Mouse (Mus musculus) lung, embryonic 16.5 days (tissue): ENCODE data around the gene Trir. TPM values are rescaled to one million over a fixed set of nuclear protein-coding genes. Genes with fewer than 3 reads are reported as not detected.
A peak's percentile ranks its signal among the peaks of the same experiment; 100 is the strongest.

ENCODE experiments used
- ATAC-seq: fragments of 200-750 bp; cut with Nextera tagmentation; 2 replicates; pipeline ENCODE4 v1.8.0; 2017; ENCODE audit warnings: low read depth, mild to moderate bottlenecking, moderate library complexity
- H3K27ac ChIP-seq: fragments of 300-500 bp; sonication (generic); 2 replicates; pipeline ENCODE4 v1.5.1; 2014; ENCODE audit warnings: mild to moderate bottlenecking, control low read depth, low read length
- H3K27me3 ChIP-seq: fragments of 300-500 bp; sonication (generic); 2 replicates; pipeline ENCODE4 v1.6.1; 2014; ENCODE audit warnings: low read depth, low read length, mixed read lengths; ENCODE audit not compliant: control insufficient read depth, insufficient read depth
- H3K36me3 ChIP-seq: fragments of 300-500 bp; sonication (generic); 2 replicates; pipeline ENCODE4 v1.6.1; 2014; ENCODE audit warnings: low read length; ENCODE audit not compliant: control insufficient read depth, insufficient read depth
- H3K4me1 ChIP-seq: fragments of 300-500 bp; sonication (generic); replicated peaks from 2 replicates; pipeline ENCODE4 v1.6.1; 2014; ENCODE audit warnings: low read length, mixed read lengths; ENCODE audit not compliant: control insufficient read depth, insufficient read depth
- H3K4me2 ChIP-seq: fragments of 300-500 bp; sonication (generic); 2 replicates; pipeline ENCODE4 v1.6.1; 2014; ENCODE audit warnings: low read depth, low read length, control low read depth
- H3K4me3 ChIP-seq: fragments of 300-500 bp; sonication (generic); 2 replicates; pipeline ENCODE4 v1.5.1; 2014; ENCODE audit warnings: mild to moderate bottlenecking, low read length, control low read depth
- H3K9ac ChIP-seq: fragments of 300-500 bp; sonication (generic); 2 replicates; pipeline ENCODE4 v1.6.1; 2014; ENCODE audit warnings: low read length, control low read depth
- H3K9me3 ChIP-seq: fragments of 300-500 bp; sonication (generic); 2 replicates; pipeline ENCODE4 v1.6.1; 2016; ENCODE audit warnings: low read length; ENCODE audit not compliant: control insufficient read depth
- WGBS: fragments of 180-500 bp; shearing (Covaris S2); extraction: QIAGEN DNeasy Blood & Tissue Kit; methylation state at CpG from one replicate; pipeline ENCODE4 v1.1.7; 2014; 5-methylcytosine and 5-hydroxymethylcytosine counted together
- polyA plus RNA-seq: library from polyadenylated mRNA; unstranded; fragments of >200 nt; fragmentation: Nextera tagmentation; extraction: Ambion mirVana; gene quantifications from 2 replicates; pipeline ENCODE4 v1.2.1, GENCODE M21; 2015

The Trir gene
- polyA plus RNA-seq, 1 experiment from 2014 or later = 101 TPM

GRCm38 (mm10) chr8:84990836-84991235 is 35.8 kb upstream of the Trir start:
- H3K9ac ChIP-seq = peak overlapping the region; percentile 82
- H3K4me2 ChIP-seq = peak overlapping the region; percentile 88
- H3K27ac ChIP-seq = peak overlapping the region; percentile 93
- H3K4me3 ChIP-seq = peak overlapping the region; percentile 73
- H3K9me3 ChIP-seq = no peaks in the 10 kb centered on the region
- peak; percentile 70 for ATAC-seq
- WGBS = 2% methylated on average over 15 of the region's 15 CpGs
- H3K36me3 ChIP-seq = no peaks in the 10 kb centered on the region
- peaks cover 19% of the 10 kb centered on the region for H3K4me1 ChIP-seq
- no peaks in the 10 kb centered on the region; the same call in 1 of the 2 replicates for H3K27me3 ChIP-seq

GRCm38 (mm10) chr8:84994375-84994774 is 32.2 kb upstream of the Trir start:
- WGBS = 88% methylated on average over 9 of the region's 9 CpGs
- Histone ChIP-seq H3K27me3 (no peaks in the 10 kb centered on the region; the same call in 1 of the 2 replicates), H3K4me3 (no peak overlapping the region)

DNA sequence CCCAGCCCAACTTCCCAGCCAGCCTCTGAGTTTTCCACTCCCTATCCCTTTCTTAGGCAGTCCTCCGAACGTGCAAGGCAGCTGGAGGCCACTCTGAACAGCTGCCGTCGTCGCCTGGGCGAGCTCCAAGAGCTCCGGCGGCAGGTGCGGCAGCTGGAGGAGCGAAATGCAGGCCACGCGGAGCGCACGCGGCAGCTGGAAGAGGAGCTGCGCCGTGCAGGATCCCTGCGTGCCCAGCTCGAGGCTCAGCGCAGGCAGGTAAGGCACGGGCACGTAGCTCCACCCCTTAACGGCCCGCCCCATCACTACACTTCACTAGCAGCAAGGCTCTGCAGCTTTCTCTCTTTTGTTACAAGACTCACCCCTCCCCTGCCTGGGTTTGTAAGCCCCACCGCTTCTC is 30.9 kb upstream of the Trir start:
- Histone ChIP-seq H3K27me3 (no peaks in the 10 kb centered on the region; the same call in 1 of the 2 replicates), H3K4me3 (no peak overlapping the region), H3K27ac (no peak overlapping the region), H3K9me3 (no peaks in the 10 kb centered on the region), H3K9ac (no peak overlapping the region), H3K36me3 (no peaks in the 10 kb centered on the region), H3K4me2 (no peak overlapping the region), H3K4me1 (peaks cover 5% of the 10 kb centered on the region; the same call in 1 of the 2 replicates)
- no peak for ATAC-seq
- WGBS = 25% methylated on average over 25 of the region's 25 CpGs

More at GRCm38 (mm10) chr8:84994375-84994774, 32.2 kb upstream of the Trir start:
- H3K4me1 ChIP-seq = peaks cover 7% of the 10 kb centered on the region
- no peaks in the 10 kb centered on the region for H3K36me3 ChIP-seq
- no peak overlapping the region for H3K4me2 ChIP-seq
- no peak for ATAC-seq
- H3K9ac ChIP-seq = no peak overlapping the region
- no peak overlapping the region for H3K27ac ChIP-seq
- H3K9me3 ChIP-seq = no peaks in the 10 kb centered on the region

DNA sequence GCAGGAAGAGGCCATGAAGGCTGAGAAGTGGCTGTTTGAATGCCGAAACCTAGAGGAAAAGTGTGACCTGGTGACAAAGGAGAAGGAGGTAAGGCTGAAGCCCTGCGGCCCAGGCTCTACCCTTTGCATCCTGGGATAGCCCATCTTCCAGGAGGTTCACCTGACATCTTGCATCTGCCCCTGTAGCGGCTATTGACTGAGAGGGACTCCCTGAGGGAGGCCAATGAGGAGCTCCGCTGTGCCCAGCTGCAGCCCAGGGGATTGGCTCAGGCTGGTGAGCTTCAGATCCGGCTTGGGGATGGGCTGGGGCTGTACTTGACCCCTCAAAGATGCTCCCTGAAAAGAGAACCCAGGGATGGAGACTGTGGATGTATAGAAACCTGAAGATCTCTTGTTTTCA is 29.6 kb upstream of the Trir start:
- H3K9ac ChIP-seq = no peak overlapping the region
- no peak overlapping the region for H3K27ac ChIP-seq
- no peak overlapping the region for H3K4me2 ChIP-seq
- WGBS = 77% methylated on average over 5 of the region's 5 CpGs
- no peaks in the 10 kb centered on the region for H3K36me3 ChIP-seq
- H3K4me1 ChIP-seq = no peaks in the 10 kb centered on the region
- ATAC-seq = no peak
- H3K4me3 ChIP-seq = no peak overlapping the region
- H3K9me3 ChIP-seq = no peaks in the 10 kb centered on the region
- H3K27me3 ChIP-seq = no peaks in the 10 kb centered on the region; the same call in 1 of the 2 replicates

DNA sequence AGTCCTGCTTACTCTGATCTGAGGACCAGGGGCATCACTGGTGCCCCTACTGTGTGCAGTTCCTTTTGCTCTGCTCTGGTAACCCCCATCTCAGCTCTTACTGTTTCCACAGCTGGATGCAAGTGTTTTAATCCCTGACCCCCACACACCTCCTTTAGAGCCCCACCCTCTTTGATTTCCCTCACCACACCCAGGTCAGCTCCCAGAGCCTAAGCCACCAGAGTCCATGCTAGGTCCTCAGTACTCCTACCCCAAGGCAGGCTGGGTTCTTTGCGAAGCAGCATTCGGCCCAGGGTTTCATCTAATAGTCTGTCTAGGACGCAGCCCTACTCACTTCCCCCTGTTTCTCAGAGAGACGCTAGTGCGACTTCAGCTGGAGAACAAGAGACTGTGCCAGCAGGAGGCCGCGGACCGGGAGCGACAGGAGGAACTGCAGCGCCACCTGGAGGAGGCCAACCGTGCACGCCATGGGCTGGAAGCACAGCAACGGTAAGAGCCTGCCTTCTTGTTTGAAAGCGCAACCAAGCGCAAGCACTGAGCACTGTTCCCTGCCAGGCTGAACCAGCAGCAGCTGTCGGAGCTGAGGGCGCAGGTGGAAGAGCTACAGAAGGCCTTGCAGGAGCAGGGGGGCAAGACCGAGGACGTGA is 28.9 kb upstream of the Trir start:
- ATAC-seq = peak; percentile 65
- Histone ChIP-seq H3K9ac (peak overlapping the region; percentile 42; the same call in 1 of the 2 replicates), H3K4me1 (no peaks in the 10 kb centered on the region), H3K36me3 (no peaks in the 10 kb centered on the region), H3K9me3 (no peaks in the 10 kb centered on the region), H3K4me2 (0 out of 2 replicates have a peak overlapping the region, but pooled peaks have one; percentile 4), H3K4me3 (no peak overlapping the region), H3K27me3 (no peaks in the 10 kb centered on the region; the same call in 1 of the 2 replicates), H3K27ac (no peak overlapping the region)
- WGBS = 10% methylated on average over 19 of the region's 19 CpGs

DNA sequence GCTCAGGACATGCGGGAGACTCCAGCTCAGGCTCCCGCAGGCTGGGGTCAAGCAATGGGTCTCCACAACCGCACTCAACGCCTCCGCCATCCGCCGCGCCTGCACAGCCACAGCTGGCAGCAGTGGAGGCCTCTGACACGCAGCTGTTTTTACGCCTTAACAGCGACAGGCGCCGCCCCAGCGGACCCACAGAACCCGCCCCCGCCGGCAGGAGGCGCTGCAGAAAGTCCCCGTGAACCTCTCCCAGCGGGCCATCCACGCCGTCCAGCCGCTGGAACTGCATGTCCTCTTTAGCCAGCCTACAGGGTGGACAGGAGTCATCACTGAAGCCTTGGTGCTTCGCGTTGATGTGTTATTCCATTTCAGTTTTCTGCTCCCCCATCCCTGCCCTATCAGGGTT is 18.9 kb upstream of the Trir start:
- Histone ChIP-seq H3K9ac (no peak overlapping the region), H3K27ac (no peak overlapping the region), H3K4me1 (no peaks in the 10 kb centered on the region), H3K9me3 (no peaks in the 10 kb centered on the region), H3K4me2 (no peak overlapping the region), H3K27me3 (peaks cover 35% of the 10 kb centered on the region), H3K4me3 (no peak overlapping the region), H3K36me3 (no peaks in the 10 kb centered on the region)
- 12% methylated on average over 25 of the region's 25 CpGs for WGBS
- ATAC-seq = no peak

DNA sequence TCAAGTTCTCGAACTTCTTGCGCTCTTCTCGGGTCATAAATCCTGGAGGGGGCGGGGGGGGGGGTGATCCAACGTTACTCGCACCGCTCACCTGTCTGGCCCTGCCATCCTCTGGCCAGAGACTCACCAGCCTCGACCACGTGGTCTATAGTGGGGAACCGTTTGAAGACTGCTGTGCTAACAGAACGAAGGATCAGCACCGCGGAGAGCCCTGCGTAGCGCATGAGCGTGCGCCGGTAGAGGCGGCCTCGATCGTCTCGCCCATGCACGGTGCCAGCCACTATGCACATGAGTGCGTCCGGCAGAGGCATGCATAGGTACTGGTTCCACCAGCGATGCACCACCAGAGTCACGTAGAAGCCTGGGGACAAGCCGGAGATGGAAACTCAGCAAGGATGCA is 15.4 kb upstream of the Trir start:
- 0 out of 2 replicates have a peak, but pooled peaks have one; percentile 13 for ATAC-seq
- no peaks in the 10 kb centered on the region for H3K9me3 ChIP-seq
- H3K27me3 ChIP-seq = peaks cover 44% of the 10 kb centered on the region
- H3K4me3 ChIP-seq = no peak overlapping the region
- no peaks in the 10 kb centered on the region for H3K4me1 ChIP-seq
- 12% methylated on average over 28 of the region's 28 CpGs for WGBS
- no peak overlapping the region for H3K27ac ChIP-seq
- H3K36me3 ChIP-seq = no peaks in the 10 kb centered on the region
- H3K9ac ChIP-seq = no peak overlapping the region
- no peak overlapping the region for H3K4me2 ChIP-seq

GRCm38 (mm10) chr8:85013230-85013840 is 13.3 kb upstream of the Trir start:
- Histone ChIP-seq H3K4me2 (peak overlapping the region; percentile 57), H3K9me3 (no peaks in the 10 kb centered on the region), H3K27me3 (peaks cover 33% of the 10 kb centered on the region), H3K4me3 (peak overlapping the region; percentile 32), H3K36me3 (peaks cover 7% of the 10 kb centered on the region; the same call in 1 of the 2 replicates), H3K27ac (no peak overlapping the region), H3K4me1 (no peaks in the 10 kb centered on the region), H3K9ac (peak overlapping the region; percentile 13; the same call in 1 of the 2 replicates)
- 3% methylated on average over 26 of the region's 26 CpGs for WGBS
- ATAC-seq = peak; percentile 56

DNA sequence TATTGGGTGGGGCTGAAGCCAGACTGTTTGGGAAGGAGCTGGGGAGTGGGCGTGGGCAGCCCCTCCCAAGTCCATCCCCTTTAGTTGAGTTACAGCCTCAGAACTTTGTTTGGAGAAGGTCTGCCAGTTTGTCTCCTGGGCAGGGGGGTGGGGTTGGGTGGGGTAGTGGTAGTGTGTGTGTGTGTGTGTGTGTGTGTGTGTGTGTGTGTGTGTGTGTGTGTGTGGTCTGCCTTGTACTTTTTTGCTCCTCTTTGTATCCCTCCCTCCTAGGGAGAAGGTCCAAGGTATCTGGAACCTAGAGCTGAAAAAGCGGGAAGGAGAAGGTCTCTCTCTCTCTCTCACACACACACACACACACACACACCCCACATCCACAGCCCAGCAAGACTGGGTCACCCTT is 12.2 kb upstream of the Trir start, which contains the start of gene Best2:
Best2 (minus strand) TSS at position 101 of the 400 bp plus-strand sequence.
- H3K27me3 ChIP-seq = peaks cover 27% of the 10 kb centered on the region
- H3K9me3 ChIP-seq = no peaks in the 10 kb centered on the region
- H3K4me2 ChIP-seq = peak within 1 kb of the TSS; percentile 57
- WGBS = 58% methylated on average over 2 of the region's 2 CpGs
- H3K36me3 ChIP-seq = peaks cover 16% of the 10 kb centered on the region
- H3K4me3 ChIP-seq = peak within 1 kb of the TSS; percentile 32
- H3K9ac ChIP-seq = peak within 1 kb of the TSS; percentile 13; the same call in 1 of the 2 replicates
- ATAC-seq = no peak
- no peaks in the 10 kb centered on the region for H3K4me1 ChIP-seq
- no peak within 1 kb of the TSS for H3K27ac ChIP-seq
